Mouse (Mus musculus): Measurements from ENCODE around the gene Ccdc73.
"Not testable (repeated sequence)": the region's sequence is repeated elsewhere in the genome, so short reads cannot be mapped to it uniquely, and the experiment has no call there.

The Ccdc73 gene

DNA sequence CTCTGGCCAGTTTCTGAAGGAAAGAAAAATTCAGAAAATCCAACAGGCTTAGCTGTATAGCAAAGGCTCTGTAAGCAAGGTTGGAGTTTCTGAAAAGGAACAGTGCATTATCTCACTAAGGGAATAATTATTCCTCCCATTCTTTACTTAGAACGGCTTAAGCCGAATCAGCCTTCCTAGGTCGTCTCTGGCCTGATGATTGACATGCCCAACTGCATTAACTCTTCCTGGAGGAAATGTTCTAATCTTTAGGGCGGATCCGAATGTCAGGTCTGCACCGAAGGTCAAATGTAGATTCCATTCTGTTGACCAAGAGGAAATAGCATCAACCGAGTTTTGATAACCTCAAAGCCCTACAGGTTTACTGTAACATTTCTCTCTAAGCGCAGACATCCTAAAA is 11.2 kb downstream of the Ccdc73 start:
- DNase-seq, result no peak

DNA sequence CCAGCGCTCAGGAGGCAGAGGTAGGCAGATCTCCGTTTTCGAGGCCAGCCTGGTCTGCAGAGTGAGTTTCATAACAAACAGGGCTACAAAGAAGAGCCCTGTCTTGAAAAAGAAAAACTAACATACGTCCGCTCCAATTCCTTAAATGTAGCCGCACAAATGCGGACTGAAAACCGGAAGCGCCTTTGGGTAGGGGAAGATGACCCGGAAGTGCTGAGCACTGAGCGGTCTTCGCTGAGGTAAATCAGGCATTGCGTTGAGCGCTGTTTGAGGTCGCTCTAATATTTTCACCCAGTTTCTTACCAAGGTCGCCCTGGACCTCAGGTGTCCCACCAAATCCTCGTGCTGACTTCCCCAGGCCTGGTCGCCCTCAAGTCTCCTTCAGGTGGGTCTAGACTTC is 18.5 kb downstream of the Ccdc73 start:
- no peak for DNase-seq

DNA sequence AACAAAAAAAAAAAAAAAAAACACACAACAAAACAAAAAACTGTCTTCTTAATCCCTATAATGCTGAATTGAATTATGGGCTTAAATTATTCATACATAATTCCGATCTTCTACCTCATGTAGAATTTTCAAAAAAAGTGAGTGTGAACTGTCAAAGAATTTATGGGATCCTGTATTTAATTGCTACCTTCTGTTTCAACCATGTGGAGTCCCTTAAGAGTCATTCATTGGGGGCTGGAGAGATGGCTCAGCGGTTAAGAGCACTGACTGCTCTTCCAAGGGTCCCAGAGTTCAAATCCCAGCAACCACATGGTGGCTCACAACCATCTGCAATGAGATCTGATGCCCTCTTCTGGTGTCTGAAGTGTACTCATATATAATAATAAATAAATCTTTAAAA is 19.7 kb downstream of the Ccdc73 start:
- not testable (repeated sequence) for DNase-seq

DNA sequence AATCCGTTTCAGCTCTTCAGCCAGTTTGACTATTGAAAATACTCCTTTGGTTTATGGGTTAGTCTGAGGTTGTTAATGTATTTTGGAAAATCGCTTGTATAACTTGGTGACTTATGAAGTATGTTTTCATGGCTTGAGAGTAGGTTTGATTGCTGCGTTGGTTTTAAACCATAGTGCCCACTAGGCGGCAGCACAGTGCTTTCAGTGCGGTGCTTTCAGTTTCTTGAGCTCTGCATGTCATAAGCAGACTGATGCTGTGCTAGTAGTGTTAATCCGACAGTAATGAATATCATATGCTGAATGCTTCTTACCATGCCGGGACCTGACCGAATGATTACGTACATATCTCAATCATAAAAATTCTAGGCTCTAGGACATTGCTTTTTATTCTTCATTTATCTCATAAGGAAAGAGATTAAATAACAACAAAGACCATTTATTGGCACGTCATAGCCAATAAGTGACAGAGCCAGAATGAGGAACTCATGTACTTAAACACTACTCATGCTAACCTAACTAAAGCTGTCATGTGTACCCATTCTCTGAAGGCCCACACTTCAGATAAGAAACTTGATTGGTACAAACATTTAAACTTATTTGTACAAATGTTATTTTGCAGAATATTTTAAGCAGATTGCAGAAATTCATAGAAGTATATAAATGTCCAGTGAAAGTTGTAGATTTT is 20.4 kb downstream of the Ccdc73 start:
- DNase-seq, result peak; percentile 76

DNA sequence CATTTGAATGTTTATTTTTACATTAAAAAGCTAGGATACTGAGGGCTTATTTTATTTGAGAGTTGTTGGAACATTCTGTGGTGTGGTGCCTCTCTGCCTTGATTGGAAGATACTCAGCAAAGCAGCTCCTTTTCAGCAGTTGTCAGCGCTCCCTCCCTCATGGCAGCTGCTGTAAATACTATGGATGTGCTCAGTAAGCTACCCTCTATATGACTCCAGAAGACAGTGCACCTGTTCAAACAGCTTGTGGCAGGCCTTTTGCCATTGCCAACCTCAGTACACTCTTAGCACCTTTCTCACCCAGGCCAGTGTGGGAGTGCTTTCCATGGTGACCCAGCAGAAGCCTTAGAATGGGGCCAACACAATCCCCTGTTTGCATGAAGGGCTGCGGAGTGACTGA is 32.4 kb downstream of the Ccdc73 start:
- DNase-seq, result no peak

DNA sequence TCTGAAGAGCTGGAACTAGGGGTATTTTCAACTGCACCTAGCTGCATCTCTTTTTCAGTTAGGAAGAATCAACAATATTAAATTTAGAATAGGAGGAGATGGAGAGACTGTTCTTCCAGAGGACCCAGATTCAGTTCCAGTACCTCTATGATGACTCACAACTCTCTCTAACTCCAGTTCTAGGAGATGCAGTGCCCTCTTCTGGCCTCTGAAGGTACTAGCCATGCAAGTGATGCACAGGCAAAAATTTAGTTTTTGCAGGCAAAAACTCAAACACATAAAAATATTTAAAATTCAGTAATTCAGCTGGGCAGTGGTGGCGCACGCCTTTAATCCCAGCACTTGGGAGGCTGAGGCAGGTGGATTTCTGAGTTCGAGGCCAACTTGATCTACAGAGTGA is 48.1 kb downstream of the Ccdc73 start:
- no peak for DNase-seq

DNA sequence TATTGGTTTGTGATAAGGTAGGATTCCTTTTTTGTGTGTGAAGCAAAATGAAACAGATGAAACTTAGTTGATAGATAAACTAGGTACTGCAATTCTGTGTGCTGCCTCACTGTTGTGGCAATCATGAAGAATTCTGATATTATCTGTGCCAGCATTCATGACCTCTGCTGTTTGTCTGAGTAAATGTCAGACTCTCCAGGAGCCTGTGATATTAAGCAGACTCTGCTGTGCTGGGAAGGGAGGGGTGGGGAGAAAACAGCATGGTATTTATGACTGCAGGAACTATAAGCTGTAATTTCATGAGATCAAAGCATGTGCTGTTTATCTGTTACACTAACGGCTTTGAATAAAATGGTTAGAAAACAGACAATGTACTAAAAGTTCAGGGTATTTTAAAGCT is 96.9 kb downstream of the Ccdc73 start:
- DNase-seq, result no peak

DNA sequence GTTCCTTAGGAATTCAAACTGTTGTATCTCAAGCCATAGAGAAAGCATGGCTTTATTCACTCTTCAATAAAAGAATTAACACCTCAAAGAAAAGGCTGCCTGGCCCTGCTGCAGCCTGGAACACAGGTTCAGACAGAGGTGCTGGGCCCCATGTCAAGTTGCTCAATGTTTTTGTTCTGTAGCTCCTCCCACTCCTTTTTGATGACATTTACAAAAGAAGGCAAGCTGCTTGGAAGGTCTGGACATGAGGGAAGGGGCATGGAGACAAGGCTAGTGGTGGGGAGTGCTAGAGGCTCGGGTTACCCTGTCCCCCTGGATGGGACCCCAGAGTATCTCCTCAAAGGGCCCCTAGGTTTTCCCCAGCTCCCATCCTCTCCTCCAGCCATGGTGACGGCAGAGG is 114.1 kb downstream of the Ccdc73 start:
- DNase-seq, result no peak

DNA sequence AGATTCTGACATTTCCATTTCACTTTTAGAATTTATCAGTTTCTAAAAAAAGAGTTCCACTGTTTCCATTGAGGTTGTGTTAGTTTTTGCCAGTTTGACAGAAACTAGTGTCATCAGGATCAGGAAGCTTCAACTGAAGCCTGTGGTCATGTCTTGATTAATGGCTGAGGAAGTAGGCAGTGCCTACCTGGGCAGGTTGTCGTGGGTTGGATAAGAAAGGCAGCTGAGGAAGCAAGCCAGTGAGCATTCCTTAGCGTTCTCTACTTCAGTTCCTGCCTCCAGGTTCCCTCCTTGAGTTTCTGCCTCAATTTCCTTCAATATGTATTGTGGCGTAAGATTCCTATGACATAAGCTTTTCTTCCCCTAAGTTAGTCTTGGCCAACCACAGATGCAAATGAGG is 118.2 kb downstream of the Ccdc73 start:
- no peak for DNase-seq

DNA sequence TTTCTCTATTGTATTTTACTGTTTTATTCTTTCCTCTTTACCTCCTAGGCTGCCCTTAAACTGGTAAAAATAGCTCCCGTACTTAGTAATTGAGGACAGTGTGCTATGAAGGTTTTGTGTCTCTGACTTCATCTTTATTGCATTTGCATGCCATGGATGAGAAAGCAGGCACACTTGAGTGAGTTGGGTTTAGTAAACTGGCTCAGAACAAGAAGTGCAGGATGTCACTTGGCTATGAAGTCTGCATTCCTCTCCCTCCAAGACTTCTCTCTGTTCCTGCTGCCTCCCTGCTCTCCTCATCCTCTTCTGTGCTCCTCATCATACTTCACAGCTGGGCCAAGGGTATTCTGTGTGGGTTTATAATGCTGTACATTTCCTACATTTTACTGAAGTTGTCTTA is 121.4 kb downstream of the Ccdc73 start:
- DNase-seq, result no peak

DNA sequence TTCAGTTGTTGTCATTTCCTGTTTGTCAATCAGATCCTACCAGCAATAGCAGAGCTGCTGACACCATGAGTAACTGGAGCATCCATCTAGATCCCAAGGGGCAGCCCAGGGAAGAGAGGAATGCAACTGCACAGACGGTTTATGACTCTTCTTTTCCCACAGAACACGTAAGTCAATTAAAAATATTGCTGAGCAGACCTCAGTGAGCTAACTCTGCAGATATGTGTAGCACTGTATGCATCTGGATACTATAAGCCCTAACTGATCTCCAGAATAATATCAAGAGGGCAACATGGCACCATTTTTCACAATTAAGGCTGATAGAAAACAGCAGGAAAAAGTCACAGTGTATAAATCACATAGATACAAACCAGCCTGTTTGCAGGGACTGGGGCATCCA is 126.8 kb downstream of the Ccdc73 start:
- DNase-seq, result no peak

DNA sequence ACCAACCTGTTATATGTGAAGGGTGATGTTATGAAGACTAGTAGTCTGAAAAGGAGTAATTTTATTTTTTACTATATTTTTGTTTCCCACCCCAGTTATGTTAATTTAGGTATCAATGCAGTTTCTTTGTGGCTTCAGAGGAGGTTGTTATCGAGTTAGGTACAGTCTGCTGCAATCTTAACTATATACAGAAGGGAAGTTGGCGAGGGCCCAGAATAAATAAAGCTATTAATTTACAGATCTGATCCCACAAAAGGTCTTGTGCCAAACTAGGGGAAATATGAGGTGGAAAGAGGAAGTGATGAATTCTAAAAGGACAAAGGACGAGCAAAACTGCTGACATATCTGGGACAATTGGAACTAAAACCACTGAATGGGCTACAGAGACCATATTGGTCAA is 128.6 kb downstream of the Ccdc73 start:
- DNase-seq, result no peak

DNA sequence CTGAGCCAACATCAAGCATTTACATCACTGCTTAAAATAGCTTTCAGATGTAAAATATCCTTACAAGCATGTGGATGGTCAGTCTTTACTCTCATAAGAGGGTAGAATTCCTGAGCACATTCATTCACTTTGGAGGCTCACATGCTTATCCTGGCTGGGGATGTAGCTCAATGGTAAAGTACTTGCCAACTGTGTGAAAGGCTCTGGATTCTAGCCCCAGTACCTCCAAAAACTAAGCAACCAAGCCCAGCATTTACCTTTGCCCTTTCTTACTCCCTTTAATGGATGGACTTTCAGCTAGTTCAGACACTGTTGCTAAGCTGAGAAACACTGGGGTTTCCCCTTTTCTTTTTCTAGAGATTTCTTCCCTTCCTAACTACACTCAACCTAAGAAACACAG is 139.6 kb downstream of the Ccdc73 start:
- DNase-seq, result no peak

DNA sequence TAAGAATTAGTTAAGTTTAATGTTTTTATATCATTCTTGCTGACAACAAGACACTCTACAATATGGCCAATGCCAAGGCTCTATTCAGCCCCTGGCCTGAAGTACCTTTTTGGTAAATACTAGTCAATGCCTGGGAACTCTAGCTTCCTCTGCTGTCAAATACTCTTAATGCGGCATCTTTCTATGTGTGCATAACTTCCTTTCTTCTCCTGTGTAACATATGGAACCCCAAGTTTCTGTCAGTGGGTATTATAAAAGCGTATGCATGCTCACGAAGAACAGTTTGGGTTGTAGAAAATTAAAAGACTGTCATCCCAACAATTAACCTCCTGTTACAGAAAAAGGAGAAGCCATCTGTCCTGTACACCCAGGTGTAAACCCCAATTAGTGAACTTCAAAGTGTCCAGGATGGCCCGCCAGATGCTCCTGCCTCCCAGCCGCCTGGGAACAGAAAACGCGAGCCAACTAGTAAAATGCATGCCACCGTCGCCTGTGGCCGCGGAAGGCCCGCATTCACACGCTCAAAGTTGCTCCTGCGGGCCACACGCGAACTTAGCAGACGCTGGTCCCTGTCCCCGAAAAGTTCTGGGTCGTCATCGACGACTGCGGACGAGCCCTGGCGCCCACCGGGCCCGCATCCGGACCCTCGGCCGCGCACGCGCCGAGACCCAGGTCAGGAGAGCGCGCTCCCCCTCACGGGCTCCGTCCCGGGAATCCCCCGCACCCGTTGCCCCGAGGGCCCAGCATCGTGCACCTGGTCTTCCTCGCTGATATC is 148.8 kb downstream of the Ccdc73 start:
- DNase-seq, result no peak

DNA sequence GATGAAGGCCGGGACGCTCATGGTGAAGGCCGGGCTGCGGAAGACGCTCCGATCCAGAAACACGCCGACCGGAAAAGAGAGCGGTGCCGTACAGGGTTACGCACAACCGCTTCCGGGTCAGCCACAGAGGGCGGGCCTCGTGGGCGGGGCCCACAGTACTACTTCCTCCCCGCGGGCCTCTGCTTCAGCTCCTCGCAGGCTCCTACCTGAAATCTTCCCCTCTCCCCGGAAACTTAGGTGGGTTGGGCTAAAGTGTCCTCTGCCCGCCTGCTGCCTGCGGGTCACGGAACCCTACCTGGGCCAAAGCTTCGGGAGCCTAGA is 149.3 kb downstream of the Ccdc73 start, which contains the start of gene Eif3m:
Gene Eif3m (minus strand): TSS at position 114 of the 321 bp plus-strand sequence.
- peak; percentile 95 for DNase-seq

DNA sequence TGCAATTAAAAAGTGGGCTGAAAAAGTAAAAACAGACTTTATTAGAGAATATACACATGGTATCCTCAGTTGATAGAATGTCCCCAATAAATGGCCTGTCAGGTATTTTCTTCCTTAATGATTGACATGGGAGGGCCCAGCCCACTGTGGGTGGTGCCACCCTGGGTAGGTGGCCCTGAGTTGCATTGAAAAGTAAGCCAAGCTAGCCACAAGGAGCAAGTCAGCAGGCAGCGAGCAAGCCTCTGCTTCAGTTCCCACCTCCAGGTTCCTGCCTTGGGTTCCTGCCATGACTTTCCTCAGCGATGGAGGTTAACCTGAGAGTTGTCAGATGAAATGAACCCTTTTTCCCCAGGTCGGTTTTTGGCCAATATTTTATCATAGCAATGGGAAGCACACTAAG is 150.2 kb downstream of the Ccdc73 start:
- no peak for DNase-seq

DNA sequence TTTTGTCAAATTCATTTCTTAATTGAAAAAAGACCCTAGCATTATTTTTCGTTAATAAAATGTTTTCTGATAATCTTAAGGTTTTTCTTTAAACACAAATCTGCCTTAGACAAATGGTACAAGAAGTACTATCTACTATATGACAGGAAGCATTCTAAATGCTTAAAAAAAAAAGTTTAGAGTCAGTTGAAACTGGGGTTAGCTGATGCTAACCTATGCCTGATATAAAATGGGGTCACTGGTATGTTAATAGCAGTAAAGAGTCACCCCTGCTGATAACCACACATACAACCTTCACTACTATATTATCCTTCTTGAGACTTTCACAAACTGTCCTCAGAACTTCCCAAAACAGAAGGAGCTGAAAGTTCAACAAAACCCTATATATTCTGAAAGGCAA is 151.9 kb downstream of the Ccdc73 start:
- DNase-seq, result no peak

DNA sequence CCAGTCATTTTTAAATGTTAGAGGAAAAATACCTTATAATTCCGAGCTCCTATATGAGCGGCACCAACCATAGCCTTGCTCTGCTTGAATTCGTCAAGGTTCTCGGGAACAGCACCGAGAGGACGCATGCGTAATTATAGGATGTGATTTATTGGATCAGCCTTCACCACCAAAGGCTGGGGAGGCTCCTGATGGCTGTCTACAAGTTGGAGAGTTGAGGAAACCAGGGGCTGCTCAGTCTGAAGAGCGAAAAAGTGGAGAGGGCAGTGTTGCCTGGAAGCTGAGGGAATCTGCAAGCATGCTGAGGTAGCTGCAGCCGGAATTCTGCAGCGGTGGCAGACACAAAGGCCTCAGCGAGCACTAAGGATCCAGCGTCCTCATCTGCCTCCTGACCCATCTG is 153.7 kb downstream of the Ccdc73 start:
- DNase-seq, result no peak

DNA sequence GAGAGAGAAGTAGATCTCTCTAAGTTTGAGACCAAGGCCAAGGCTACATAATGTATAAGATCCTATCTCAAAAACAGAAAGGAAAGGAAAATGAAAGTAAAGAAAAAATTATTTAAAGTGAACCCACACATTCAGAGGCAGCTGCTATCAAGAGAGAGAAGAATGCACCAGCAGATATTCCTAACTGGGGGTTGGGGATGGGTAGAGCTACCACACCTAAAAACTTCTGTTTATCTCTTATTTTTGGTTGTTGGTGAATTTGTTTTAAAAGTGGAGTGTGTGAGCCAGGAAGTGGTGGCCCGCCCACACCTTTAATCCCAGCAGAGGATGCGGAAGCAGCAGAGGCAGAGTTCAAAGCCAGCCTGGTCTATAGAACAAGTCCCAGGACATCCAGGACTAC is 154.2 kb downstream of the Ccdc73 start:
- no peak for DNase-seq

DNA sequence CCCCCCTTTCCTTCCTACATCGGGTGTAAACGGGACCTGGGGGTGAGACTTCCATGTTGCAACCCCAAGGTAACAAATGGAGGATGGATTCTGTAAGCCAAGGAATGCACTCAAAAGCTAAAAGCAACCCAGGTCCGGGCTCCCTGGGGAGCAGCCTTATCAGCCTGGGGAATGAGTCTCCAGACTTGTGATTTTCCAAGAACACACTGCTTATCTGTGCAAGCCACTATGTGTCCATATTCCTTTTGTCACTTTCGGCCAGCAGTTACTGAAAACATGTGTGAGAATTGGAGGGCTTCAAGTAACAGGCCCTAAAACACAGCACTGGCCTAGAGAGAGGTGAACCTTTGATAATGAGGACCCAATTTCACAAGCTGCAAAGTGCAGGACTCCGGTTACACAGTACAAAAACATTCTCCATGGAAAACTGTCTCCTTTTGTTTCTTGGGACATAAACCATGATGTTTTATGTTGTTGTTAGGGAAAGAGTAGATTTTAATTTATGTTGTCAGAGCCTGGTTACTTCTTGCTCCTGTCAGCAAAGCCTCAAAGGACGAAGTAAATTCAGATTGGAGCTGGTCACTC is 155.5 kb downstream of the Ccdc73 start:
- no peak for DNase-seq

DNA sequence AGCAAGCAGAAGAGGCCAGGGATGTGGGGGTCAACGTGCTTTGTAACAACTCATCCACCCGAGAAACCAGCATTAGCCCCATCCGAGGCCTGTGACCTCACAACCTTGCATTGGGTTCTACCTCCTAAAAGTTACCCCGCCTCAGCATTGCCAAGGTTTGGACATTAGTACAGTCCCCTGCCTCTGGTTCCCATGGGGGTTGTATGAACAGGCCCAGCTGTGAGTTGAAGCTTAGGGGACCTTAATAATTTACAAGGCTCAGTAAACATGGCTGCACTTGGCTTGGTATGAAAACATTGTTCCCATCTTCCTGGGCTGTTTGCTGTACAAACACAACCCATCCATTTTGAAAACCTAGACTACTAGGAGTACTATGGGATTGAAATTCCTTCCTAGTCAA is 156.2 kb downstream of the Ccdc73 start:
- no peak for DNase-seq

DNA sequence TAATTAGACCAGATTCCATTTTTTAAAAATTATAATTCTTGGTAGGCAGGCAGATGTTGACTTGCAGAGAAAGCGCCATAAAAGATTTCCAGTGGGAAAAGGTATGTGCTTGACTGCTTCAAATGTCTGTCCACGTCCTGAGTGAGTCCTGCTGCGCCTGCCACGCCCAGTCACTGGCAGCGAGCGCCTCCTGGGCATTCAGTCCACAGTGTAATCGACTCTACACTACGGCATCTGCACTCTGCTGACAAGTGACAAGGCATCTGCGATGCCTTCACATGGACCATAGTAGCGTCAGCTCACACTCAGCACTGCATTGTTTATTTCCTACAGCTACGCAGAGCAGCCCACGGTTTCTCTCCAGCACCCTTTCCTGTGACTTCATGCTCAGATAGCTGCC is 158.0 kb downstream of the Ccdc73 start:
- not testable (repeated sequence) for DNase-seq

DNA sequence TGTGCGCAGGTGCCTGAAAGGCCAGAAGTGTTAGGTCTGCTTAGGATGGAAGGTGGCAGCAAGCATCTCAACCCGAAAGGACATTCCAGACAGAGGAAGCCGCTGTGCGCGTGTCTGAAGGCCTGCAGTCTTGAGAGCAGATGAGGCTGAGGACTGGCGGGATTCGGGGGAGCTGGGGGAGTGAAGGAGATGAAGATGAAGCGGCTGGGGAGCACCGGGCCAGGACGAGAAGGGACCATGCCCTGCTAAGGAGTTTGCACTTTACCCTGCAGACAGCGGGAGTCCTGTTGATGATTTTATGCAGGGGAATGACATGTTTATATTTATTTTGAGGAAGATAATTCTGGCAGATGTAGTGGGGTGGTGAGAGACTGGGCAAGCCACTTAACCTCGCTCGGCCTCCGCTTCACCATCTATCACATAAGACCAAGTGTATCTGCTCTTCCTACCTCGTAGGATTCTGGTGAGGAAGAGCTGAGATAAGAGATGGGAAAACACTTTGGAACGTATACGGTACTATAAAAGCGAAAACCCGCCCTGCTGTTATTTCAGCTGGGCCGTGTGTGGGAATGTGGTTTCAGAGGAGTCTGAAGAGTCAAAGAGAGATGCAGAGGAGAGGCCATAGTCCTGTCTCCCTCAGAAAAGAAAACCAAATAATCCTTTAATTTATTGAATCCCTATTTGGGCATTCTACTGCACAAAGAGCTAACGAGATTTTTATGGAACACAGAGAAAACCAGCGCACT is 159.5 kb downstream of the Ccdc73 start:
- no peak for DNase-seq

DNA sequence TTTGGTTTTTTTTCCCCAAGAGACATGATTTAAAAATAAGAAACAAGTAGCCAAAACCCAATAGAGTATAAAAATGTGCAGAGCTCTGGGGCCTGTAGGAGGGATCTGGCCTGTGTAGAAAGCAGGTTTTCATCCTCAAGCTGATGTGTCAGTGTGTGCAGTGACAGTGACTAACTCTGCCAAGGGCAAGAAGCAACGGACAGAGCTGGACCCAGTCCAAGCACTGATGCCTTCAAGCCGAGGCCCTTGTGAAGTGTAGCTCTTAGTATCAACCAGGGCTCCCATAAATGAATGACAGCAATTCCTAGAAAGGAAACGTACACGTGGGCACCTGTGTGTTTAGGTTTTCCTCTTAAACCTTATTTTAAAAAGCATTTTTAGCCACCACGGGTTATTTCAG is 161.2 kb downstream of the Ccdc73 start:
- DNase-seq, result no peak
